Mouse (Mus musculus) erythroblast, embryonic 14.5 days (primary cell): ENCODE data around the gene Ddo. TPM values are rescaled to one million over a fixed set of nuclear protein-coding genes. Genes with fewer than 3 reads are reported as not detected.

Experiments used
- H3K27me3 ChIP-seq: 2 replicates; pipeline ENCODE4 v1.6.1; 2012; ENCODE audit warnings: inconsistent platforms; ENCODE audit not compliant: control insufficient read depth
- H3K36me3 ChIP-seq: 2 replicates; pipeline ENCODE4 v1.6.1; 2012; ENCODE audit warnings: mild to moderate bottlenecking, inconsistent platforms; ENCODE audit not compliant: control insufficient read depth
- H3K4me1 ChIP-seq: 2 replicates; pipeline ENCODE4 v1.6.1; 2012; ENCODE audit warnings: inconsistent platforms; ENCODE audit not compliant: control insufficient read depth
- H3K4me3 ChIP-seq: replicated peaks from 2 replicates; pipeline ENCODE3; 2012; ENCODE audit warnings: moderate library complexity, mild to moderate bottlenecking, inconsistent platforms
- H3K9me3 ChIP-seq: 2 replicates; pipeline ENCODE4 v1.6.1; 2012; ENCODE audit warnings: low read length, inconsistent platforms, mixed read lengths; ENCODE audit not compliant: control insufficient read depth
- GATA1 ChIP-seq: IDR thresholded peaks from 2 replicates; pipeline ENCODE4 v1.6.1; 2012; ENCODE audit warnings: low read length, inconsistent platforms, mixed read lengths
- TAL1 ChIP-seq: IDR thresholded peaks from 3 replicates; pipeline ENCODE4 v1.6.1; 2012; ENCODE audit warnings: low read length, inconsistent platforms, mixed read lengths
- polyA plus RNA-seq: library from polyadenylated mRNA; stranded (reverse); fragments of >175 nt; gene quantifications from 2 replicates; pipeline ENCODE4 v1.2.3, GENCODE M21; 2012

Ddo gene
- polyA plus RNA-seq, 1 experiment = not detected

- H3K27me3 ChIP-seq = peaks cover 11% of the 10 kb centered on the region
- no peak overlapping the region for H3K4me3 ChIP-seq
- H3K4me1 ChIP-seq = no peaks in the 10 kb centered on the region
- no peak for TF ChIP-seq TAL1
- no peak for TF ChIP-seq GATA1
- no peaks in the 10 kb centered on the region for H3K9me3 ChIP-seq
- no peaks in the 10 kb centered on the region for H3K36me3 ChIP-seq
Observed at GRCm38 (mm10) chr10:40675921-40676320, 46.1 kb downstream of the Ddo start.

- Histone ChIP-seq H3K4me1 (no peaks in the 10 kb centered on the region), H3K36me3 (no peaks in the 10 kb centered on the region), H3K27me3 (peaks cover 32% of the 10 kb centered on the region), H3K9me3 (no peaks in the 10 kb centered on the region), H3K4me3 (no peak overlapping the region)
- no peak for TF ChIP-seq GATA1
- no peak for TF ChIP-seq TAL1
Observed at GRCm38 (mm10) chr10:40678477-40678876, 48.7 kb downstream of the Ddo start.

- TF ChIP-seq GATA1 (no peak), TAL1 (no peak)
- H3K27me3 ChIP-seq = peaks cover 36% of the 10 kb centered on the region
Observed at GRCm38 (mm10) chr10:40682470-40682869, 52.7 kb downstream of the Ddo start.

GRCm38 (mm10) chr10:40683092-40683867 is 53.5 kb downstream of the Ddo start, which contains the start of gene Mettl24:
TSS of gene Mettl24 (plus strand) at chr10:40683282.
- H3K4me3 ChIP-seq = peak within 1 kb of the TSS; percentile 20
- peaks cover 36% of the 10 kb centered on the region for H3K27me3 ChIP-seq
- H3K4me1 ChIP-seq = no peaks in the 10 kb centered on the region
- TF ChIP-seq GATA1 (no peak), TAL1 (no peak)
- H3K36me3 ChIP-seq = no peaks in the 10 kb centered on the region
- H3K9me3 ChIP-seq = no peaks in the 10 kb centered on the region

More at GRCm38 (mm10) chr10:40682470-40682869, 52.7 kb downstream of the Ddo start:
- H3K9me3 ChIP-seq = no peaks in the 10 kb centered on the region
- no peaks in the 10 kb centered on the region for H3K36me3 ChIP-seq
- H3K4me1 ChIP-seq = no peaks in the 10 kb centered on the region
- no peak overlapping the region for H3K4me3 ChIP-seq

- Histone ChIP-seq H3K4me3 (no peak overlapping the region), H3K36me3 (no peaks in the 10 kb centered on the region), H3K4me1 (no peaks in the 10 kb centered on the region), H3K27me3 (peaks cover 36% of the 10 kb centered on the region), H3K9me3 (no peaks in the 10 kb centered on the region)
- TF ChIP-seq GATA1 (no peak), TAL1 (no peak)
Observed at GRCm38 (mm10) chr10:40683868-40684253, 54.0 kb downstream of the Ddo start.

- no peaks in the 10 kb centered on the region for H3K4me1 ChIP-seq
- no peaks in the 10 kb centered on the region for H3K9me3 ChIP-seq
- no peak for TF ChIP-seq TAL1
- TF ChIP-seq GATA1 = no peak
- no peak overlapping the region for H3K4me3 ChIP-seq
- no peaks in the 10 kb centered on the region for H3K36me3 ChIP-seq
- H3K27me3 ChIP-seq = peaks cover 36% of the 10 kb centered on the region
Observed at GRCm38 (mm10) chr10:40684326-40684725, 54.5 kb downstream of the Ddo start.

GRCm38 (mm10) chr10:40685641-40686040 is 55.8 kb downstream of the Ddo start:
- no peaks in the 10 kb centered on the region for H3K9me3 ChIP-seq
- H3K4me1 ChIP-seq = no peaks in the 10 kb centered on the region
- TF ChIP-seq TAL1 = no peak
- no peak for TF ChIP-seq GATA1
- no peaks in the 10 kb centered on the region for H3K36me3 ChIP-seq
- peaks cover 35% of the 10 kb centered on the region for H3K27me3 ChIP-seq
- H3K4me3 ChIP-seq = no peak overlapping the region

GRCm38 (mm10) chr10:40686976-40687375 is 57.2 kb downstream of the Ddo start:
- H3K4me1 ChIP-seq = no peaks in the 10 kb centered on the region
- peaks cover 26% of the 10 kb centered on the region for H3K27me3 ChIP-seq
- TF ChIP-seq TAL1 (no peak), GATA1 (no peak)

GRCm38 (mm10) chr10:40687407-40687806 is 57.6 kb downstream of the Ddo start:
- no peak for TF ChIP-seq TAL1
- TF ChIP-seq GATA1 = no peak
- Histone ChIP-seq H3K4me1 (no peaks in the 10 kb centered on the region), H3K4me3 (no peak overlapping the region), H3K9me3 (no peaks in the 10 kb centered on the region), H3K36me3 (no peaks in the 10 kb centered on the region), H3K27me3 (peaks cover 22% of the 10 kb centered on the region)

More at GRCm38 (mm10) chr10:40686976-40687375, 57.2 kb downstream of the Ddo start:
- no peak overlapping the region for H3K4me3 ChIP-seq
- no peaks in the 10 kb centered on the region for H3K9me3 ChIP-seq
- H3K36me3 ChIP-seq = no peaks in the 10 kb centered on the region

- H3K9me3 ChIP-seq = no peaks in the 10 kb centered on the region
- no peak for TF ChIP-seq TAL1
- TF ChIP-seq GATA1 = no peak
- no peak overlapping the region for H3K4me3 ChIP-seq
- peaks cover 14% of the 10 kb centered on the region for H3K27me3 ChIP-seq
- H3K36me3 ChIP-seq = no peaks in the 10 kb centered on the region
- no peaks in the 10 kb centered on the region for H3K4me1 ChIP-seq
Observed at GRCm38 (mm10) chr10:40688266-40688665, 58.5 kb downstream of the Ddo start.
